Mouse (Mus musculus) heart, adult 2 months (tissue): ENCODE measurements around the gene Cenpf. TPM values are rescaled to one million over a fixed set of nuclear protein-coding genes. Genes with fewer than 3 reads are reported as not detected.
A peak's percentile ranks its signal among the peaks of the same experiment; 100 is the strongest.

Experiments
- DNase-seq, 2 experiments: peaks; one replicate each; pipeline ENCODE4 v3.0.0; 2021
- H3K27ac ChIP-seq: fragments of 200-600 bp; 2 replicates; pipeline ENCODE4 v1.8.1; 2022
- H3K27me3 ChIP-seq: fragments of 200-500 bp; 2 replicates; pipeline ENCODE4 v1.6.1; 2012; ENCODE audit warnings: mild to moderate bottlenecking, low read length, inconsistent platforms, mixed read lengths; ENCODE audit not compliant: control insufficient read depth, insufficient read depth
- H3K36me3 ChIP-seq: fragments of 200-500 bp; 2 replicates; pipeline ENCODE4 v1.6.1; 2012; ENCODE audit warnings: low read length, inconsistent platforms; ENCODE audit not compliant: control insufficient read depth, insufficient read depth
- H3K4me1 ChIP-seq: fragments of 200-500 bp; 2 replicates; pipeline ENCODE4 v1.6.1; 2011; ENCODE audit warnings: low read length; ENCODE audit not compliant: control insufficient read depth, insufficient read depth
- H3K4me3 ChIP-seq: fragments of 200-600 bp; 2 replicates; pipeline ENCODE4 v1.8.1; 2022
- H3K79me2 ChIP-seq: fragments of 200-500 bp; replicated peaks from 2 replicates; pipeline ENCODE4 v1.6.1; 2012; ENCODE audit warnings: mild to moderate bottlenecking, inconsistent platforms, low read length, moderate library complexity, mixed read lengths; ENCODE audit not compliant: control insufficient read depth, insufficient read depth
- H3K9ac ChIP-seq: fragments of 200-500 bp; 2 replicates; pipeline ENCODE4 v1.6.1; 2012; ENCODE audit warnings: low read depth, mild to moderate bottlenecking, control low read depth, inconsistent platforms, low read length, mixed read lengths
- CTCF ChIP-seq: fragments of 200-600 bp; IDR thresholded peaks from 2 replicates; pipeline ENCODE4 v1.8.1; 2022; ENCODE audit warnings: antibody characterized with exemption, mild to moderate bottlenecking, moderate library complexity
- EP300 ChIP-seq: fragments of 200-500 bp; IDR thresholded peaks from 2 replicates; pipeline ENCODE4 v1.6.1; 2011; ENCODE audit warnings: low read depth, low read length, control low read depth; ENCODE audit not compliant: insufficient read depth
- POLR2A ChIP-seq: fragments of 200-500 bp; IDR thresholded peaks from 2 replicates; pipeline ENCODE4 v1.6.1; 2011; ENCODE audit warnings: mild to moderate bottlenecking, low read depth, low read length, control low read depth; ENCODE audit not compliant: insufficient read depth
- WGBS: fragments of 180-500 bp; shearing (Covaris S2); methylation state at CpG from one replicate; pipeline ENCODE4 v1.1.7; 2018; 5-methylcytosine and 5-hydroxymethylcytosine counted together
- intact Hi-C: fragments of 180-260 bp; cut with DNase I; formaldehyde crosslinking; loops from one replicate; pipeline ENCODE4 v1.15.1; 2025
- long read RNA-seq: library from polyadenylated mRNA; stranded (forward); transcript quantifications from one replicate; pipeline ENCODE4 v2.0.0, GENCODE M21; 2021
- polyA plus RNA-seq: library from polyadenylated mRNA; depleted of rRNA; stranded (reverse); fragments of >200 nt; gene quantifications from 2 replicates; pipeline ENCODE4 v1.2.3, GENCODE M21; 2012; rRNA removed
- total RNA-seq, 2 experiments: library from RNA; stranded (reverse); gene quantifications; 2 replicates each; pipeline ENCODE4 v1.2.3; 2021

The Cenpf gene
- 1 to 10 TPM; 5.4 to 5.5 TPM for total RNA-seq
- 2.0 and 2.9 TPM in 2 replicates for polyA plus RNA-seq
- long read RNA-seq, partial matches to known transcripts: 3 of 5 reads
- long read RNA-seq, other reads (novel, unspliced or antisense): 2 of 5 reads

GRCm38 (mm10) chr1:189687654-189688387, at the start of gene Cenpf:
Gene Cenpf (minus strand): TSS chr1:189688086.
- Histone ChIP-seq H3K79me2 (no peaks in the 10 kb centered on the region), H3K4me1 (no peaks in the 10 kb centered on the region; the same call in 1 of the 2 replicates), H3K9ac (peak within 1 kb of the TSS; percentile 46), H3K27me3 (no peaks in the 10 kb centered on the region), H3K4me3 (peak within 1 kb of the TSS; percentile 84), H3K36me3 (no peaks in the 10 kb centered on the region), H3K27ac (peak within 1 kb of the TSS; percentile 67; the same call in 1 of the 2 replicates)
- intact Hi-C loops: no loop called here
- peak; percentile 97 to 98 for DNase-seq
- TF ChIP-seq EP300 (no peak), POLR2A (peak; percentile 55; the same call in 1 of the 2 replicates)
- WGBS: under 1% methylated on average over 55 of the region's 55 CpGs

GRCm38 (mm10) chr1:189732156-189732555, 44.3 kb upstream of the Cenpf start:
- Histone ChIP-seq H3K36me3 (peaks cover 2% of the 10 kb centered on the region; the same call in 1 of the 2 replicates), H3K79me2 (peaks cover 10% of the 10 kb centered on the region), H3K27me3 (no peaks in the 10 kb centered on the region), H3K27ac (peak overlapping the region; percentile 4; the same call in 1 of the 2 replicates), H3K9ac (no peak overlapping the region), H3K4me1 (peaks cover 16% of the 10 kb centered on the region), H3K4me3 (no peak overlapping the region)
- DNase-seq: no peak
- TF ChIP-seq POLR2A (no peak), EP300 (no peak), CTCF (no peak)
- WGBS: 39% methylated on average over 8 of the region's 8 CpGs
- intact Hi-C loops: no loop called here

- intact Hi-C loops: no loop called here
- peaks cover 16% of the 10 kb centered on the region for H3K4me1 ChIP-seq
- no peaks in the 10 kb centered on the region for H3K27me3 ChIP-seq
- WGBS: 45% methylated on average over 10 of the region's 10 CpGs
- H3K9ac ChIP-seq: no peak overlapping the region
- TF ChIP-seq EP300 (no peak), POLR2A (no peak), CTCF (no peak)
- DNase-seq: peak in 1 of 2 experiments; percentile 42
- H3K36me3 ChIP-seq: peaks cover 2% of the 10 kb centered on the region; the same call in 1 of the 2 replicates
- peaks cover 10% of the 10 kb centered on the region for H3K79me2 ChIP-seq
- peak overlapping the region; percentile 4; the same call in 1 of the 2 replicates for H3K27ac ChIP-seq
- H3K4me3 ChIP-seq: no peak overlapping the region
Observed at GRCm38 (mm10) chr1:189731697-189732096, 43.8 kb upstream of the Cenpf start.

- no peak for DNase-seq
- Histone ChIP-seq H3K27me3 (no peaks in the 10 kb centered on the region), H3K79me2 (peaks cover 8% of the 10 kb centered on the region), H3K9ac (peak overlapping the region; percentile 85), H3K4me3 (peak overlapping the region; percentile 70), H3K36me3 (peaks cover 2% of the 10 kb centered on the region; the same call in 1 of the 2 replicates), H3K27ac (peak overlapping the region; percentile 98), H3K4me1 (peaks cover 16% of the 10 kb centered on the region)
- 27% methylated on average over 17 of the region's 17 CpGs for WGBS
- TF ChIP-seq EP300: no peak
- TF ChIP-seq POLR2A: no peak
- no peak for TF ChIP-seq CTCF
- intact Hi-C loops: loop anchor here (5.0 kb wide), 2 partner anchors 53 to 138 kb away; no protein-coding TSS in a partner anchor
Observed at GRCm38 (mm10) chr1:189729141-189729815, 41.4 kb upstream of the Cenpf start.

GRCm38 (mm10) chr1:189728784-189729115, 40.9 kb upstream of the Cenpf start:
- 3% methylated on average over 15 of the region's 15 CpGs for WGBS
- Histone ChIP-seq H3K4me1 (peaks cover 16% of the 10 kb centered on the region), H3K79me2 (peaks cover 6% of the 10 kb centered on the region; the same call in 1 of the 2 replicates), H3K36me3 (peaks cover 2% of the 10 kb centered on the region; the same call in 1 of the 2 replicates), H3K27ac (peak overlapping the region; percentile 98), H3K9ac (peak overlapping the region; percentile 85), H3K4me3 (peak overlapping the region; percentile 70), H3K27me3 (no peaks in the 10 kb centered on the region)
- DNase-seq: no peak
- intact Hi-C loops: loop anchor here (1.0 to 5.0 kb wide), 3 partner anchors 54 to 139 kb away; no protein-coding TSS in a partner anchor
- TF ChIP-seq CTCF (no peak), POLR2A (no peak), EP300 (no peak)
